Mouse (Mus musculus): Measurements from ENCODE around the gene Kcnh6. TPM values are rescaled to one million over a fixed set of nuclear protein-coding genes. Genes with fewer than 3 reads are reported as not detected.

The Kcnh6 gene
- polyA plus RNA-seq (2015; fragmentation: Nextera tagmentation; extraction: Ambion mirVana) = 0.03 TPM in 1 of 2 replicates, not detected in the other

DNA sequence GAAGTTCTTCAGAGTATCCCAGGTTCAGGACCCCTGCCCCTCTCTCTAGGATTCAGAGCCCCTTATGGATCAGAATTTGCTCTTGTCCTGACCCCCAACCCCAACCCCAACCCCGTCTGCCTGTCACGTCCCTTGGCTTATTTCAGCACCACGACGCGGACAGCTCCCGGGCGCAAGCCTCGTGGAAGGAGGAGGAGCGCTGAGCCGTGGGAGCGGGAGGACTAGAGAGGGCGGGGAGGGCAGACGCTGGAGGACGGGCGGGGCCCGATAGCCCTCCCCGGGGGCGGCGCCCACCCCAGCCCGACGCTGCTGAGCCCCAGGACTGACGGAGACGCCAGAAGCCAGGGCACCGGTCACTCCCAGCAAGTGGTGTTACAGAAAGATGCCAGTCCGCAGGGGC is at the start of gene Kcnh6:
TSS of gene Kcnh6 (plus strand) at position 304 of the 400 bp plus-strand sequence.
- Histone ChIP-seq H3K9ac (no peak within 1 kb of the TSS), H3K9me3 (replicated peaks) (no peaks in the 10 kb centered on the region), H3K36me3 (no peaks in the 10 kb centered on the region), H3K4me2 (peak within 1 kb of the TSS; percentile 51), H3K4me1 (replicated peaks) (0 out of 2 replicates have a peak, but pooled peaks cover 9% of the 10 kb centered on the region), H3K4me3 (replicated peaks) (0 out of 2 replicates have a peak within 1 kb of the TSS, but pooled peaks have one; percentile 7), H3K27me3 (peaks cover 75% of the 10 kb centered on the region), H3K27ac (no peak within 1 kb of the TSS)
- 0% methylated on average over 25 of the region's 25 CpGs for WGBS (ENCODE audit: insufficient replicate concordance)
- ATAC-seq (ENCODE audit: low read depth) (0 out of 2 replicates have a peak, but pooled peaks have one; percentile 54), DNase-seq (peak; percentile 57)

DNA sequence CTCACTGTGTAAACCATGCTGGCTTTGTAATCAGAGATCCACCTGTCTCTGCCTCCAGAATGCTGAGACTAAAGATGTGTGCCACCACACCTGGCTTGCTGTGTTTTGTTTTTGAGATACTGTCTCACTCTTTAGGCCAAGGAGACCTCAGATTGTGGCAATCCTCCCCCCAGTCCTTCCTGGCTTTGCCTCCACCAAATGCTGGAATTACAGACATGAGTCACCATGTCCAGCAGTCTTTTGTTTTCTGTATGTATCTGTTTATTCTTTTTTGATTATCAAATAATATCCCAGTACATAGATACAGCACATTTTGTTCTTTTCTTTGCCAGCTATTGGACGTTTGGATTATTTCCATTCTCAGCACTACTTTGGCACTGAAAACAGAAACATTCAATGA is 49.4 kb upstream of the Kcnh6 start:
- H3K9me3 ChIP-seq (replicated peaks) = no peaks in the 10 kb centered on the region
- peaks cover 8% of the 10 kb centered on the region; the same call in 1 of the 2 replicates for H3K27me3 ChIP-seq
- H3K4me2 ChIP-seq = no peak overlapping the region
- H3K36me3 ChIP-seq = no peaks in the 10 kb centered on the region
- no peak overlapping the region for H3K4me3 ChIP-seq (replicated peaks)
- ATAC-seq (ENCODE audit: low read depth) (no peak), DNase-seq (no peak)
- WGBS (ENCODE audit: insufficient replicate concordance) = 19% methylated on average over 1 of the region's 1 CpGs
- no peak overlapping the region for H3K27ac ChIP-seq
- H3K4me1 ChIP-seq (replicated peaks) = peaks cover 4% of the 10 kb centered on the region
- no peak overlapping the region for H3K9ac ChIP-seq

DNA sequence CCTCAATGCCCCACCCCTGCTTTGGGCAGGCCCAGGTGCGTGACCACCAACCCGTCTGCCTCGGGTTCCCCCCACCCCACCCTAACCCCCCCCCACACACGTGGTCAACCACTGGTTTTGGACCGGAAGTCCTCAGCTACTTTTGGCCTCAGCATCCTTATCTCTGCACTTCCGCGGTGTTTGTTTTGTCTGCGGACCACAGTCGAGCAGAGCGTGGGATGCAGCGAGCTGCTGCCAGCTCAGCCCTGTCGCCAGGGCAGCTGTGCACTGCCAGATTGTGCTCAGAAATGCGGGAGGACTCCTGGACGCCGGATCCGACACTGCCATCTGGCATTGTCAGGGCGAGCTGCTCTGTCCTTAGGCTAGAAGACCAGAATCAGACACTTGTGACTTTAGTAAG is 48.6 kb upstream of the Kcnh6 start:
- H3K4me2 ChIP-seq = no peak overlapping the region
- DNase-seq (no peak), ATAC-seq (ENCODE audit: low read depth) (no peak)
- peaks cover 4% of the 10 kb centered on the region for H3K4me1 ChIP-seq (replicated peaks)
- H3K9me3 ChIP-seq (replicated peaks) = no peaks in the 10 kb centered on the region
- no peaks in the 10 kb centered on the region for H3K36me3 ChIP-seq
- H3K9ac ChIP-seq = no peak overlapping the region
- H3K27me3 ChIP-seq = peaks cover 11% of the 10 kb centered on the region; the same call in 1 of the 2 replicates
- WGBS (ENCODE audit: insufficient replicate concordance) = 5% methylated on average over 17 of the region's 17 CpGs
- no peak overlapping the region for H3K27ac ChIP-seq
- H3K4me3 ChIP-seq (replicated peaks) = no peak overlapping the region

DNA sequence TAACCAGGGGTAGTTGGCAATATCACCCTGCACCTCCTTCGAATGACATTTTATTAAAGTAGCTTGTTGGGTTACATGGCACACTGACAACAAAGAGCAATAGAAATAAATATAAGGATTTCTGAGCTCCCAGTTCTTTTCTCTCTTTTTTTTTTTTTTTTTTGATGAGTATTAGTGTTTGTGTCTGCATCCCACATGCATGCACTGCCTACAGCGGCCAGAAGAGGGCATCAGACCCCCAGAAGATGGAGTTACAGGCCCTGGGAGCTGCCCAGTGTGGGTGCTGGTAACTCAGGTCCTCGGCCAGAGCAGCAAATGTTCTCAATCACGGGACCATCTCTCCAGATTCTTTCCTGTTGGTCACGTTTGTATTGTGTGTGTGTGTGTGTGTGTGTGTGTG is 43.2 kb upstream of the Kcnh6 start:
- DNase-seq (no peak), ATAC-seq (ENCODE audit: low read depth) (no peak)
- Histone ChIP-seq H3K4me2 (no peak overlapping the region), H3K27me3 (peaks cover 50% of the 10 kb centered on the region), H3K36me3 (no peaks in the 10 kb centered on the region), H3K27ac (no peak overlapping the region), H3K4me3 (replicated peaks) (no peak overlapping the region), H3K9ac (no peak overlapping the region), H3K4me1 (replicated peaks) (peaks cover 4% of the 10 kb centered on the region; the same call in 1 of the 2 replicates), H3K9me3 (replicated peaks) (no peaks in the 10 kb centered on the region)
- 44% methylated on average over 5 of the region's 5 CpGs for WGBS (ENCODE audit: insufficient replicate concordance)

DNA sequence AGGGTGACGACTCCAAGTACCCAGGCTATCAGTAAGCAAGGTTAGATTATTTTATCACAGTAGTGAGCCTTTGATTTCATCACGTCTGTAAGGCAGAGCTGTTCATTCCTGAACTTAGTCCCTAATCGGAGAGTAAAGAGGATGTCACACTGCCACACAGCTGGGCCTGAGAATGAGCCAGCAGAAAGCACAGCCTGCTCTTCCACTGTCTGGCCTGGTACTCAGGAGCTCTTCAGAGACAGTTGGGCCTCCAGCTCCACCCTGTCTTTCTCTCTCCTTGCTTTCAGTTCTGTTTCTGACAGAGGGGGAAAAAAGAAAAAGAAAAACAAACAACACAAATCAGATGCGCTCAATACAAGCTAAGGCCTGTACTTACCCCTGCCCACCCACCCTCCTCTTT is 41.6 kb upstream of the Kcnh6 start:
- H3K9me3 ChIP-seq (replicated peaks) = no peaks in the 10 kb centered on the region
- peaks cover 4% of the 10 kb centered on the region; the same call in 1 of the 2 replicates for H3K4me1 ChIP-seq (replicated peaks)
- DNase-seq = no peak
- no peak overlapping the region for H3K4me2 ChIP-seq
- H3K4me3 ChIP-seq (replicated peaks) = no peak overlapping the region
- H3K36me3 ChIP-seq = no peaks in the 10 kb centered on the region
- H3K9ac ChIP-seq = no peak overlapping the region
- no peak for ATAC-seq (ENCODE audit: low read depth)
- H3K27ac ChIP-seq = no peak overlapping the region
- 46% methylated on average over 4 of the region's 4 CpGs for WGBS (ENCODE audit: insufficient replicate concordance)
- peaks cover 66% of the 10 kb centered on the region for H3K27me3 ChIP-seq

DNA sequence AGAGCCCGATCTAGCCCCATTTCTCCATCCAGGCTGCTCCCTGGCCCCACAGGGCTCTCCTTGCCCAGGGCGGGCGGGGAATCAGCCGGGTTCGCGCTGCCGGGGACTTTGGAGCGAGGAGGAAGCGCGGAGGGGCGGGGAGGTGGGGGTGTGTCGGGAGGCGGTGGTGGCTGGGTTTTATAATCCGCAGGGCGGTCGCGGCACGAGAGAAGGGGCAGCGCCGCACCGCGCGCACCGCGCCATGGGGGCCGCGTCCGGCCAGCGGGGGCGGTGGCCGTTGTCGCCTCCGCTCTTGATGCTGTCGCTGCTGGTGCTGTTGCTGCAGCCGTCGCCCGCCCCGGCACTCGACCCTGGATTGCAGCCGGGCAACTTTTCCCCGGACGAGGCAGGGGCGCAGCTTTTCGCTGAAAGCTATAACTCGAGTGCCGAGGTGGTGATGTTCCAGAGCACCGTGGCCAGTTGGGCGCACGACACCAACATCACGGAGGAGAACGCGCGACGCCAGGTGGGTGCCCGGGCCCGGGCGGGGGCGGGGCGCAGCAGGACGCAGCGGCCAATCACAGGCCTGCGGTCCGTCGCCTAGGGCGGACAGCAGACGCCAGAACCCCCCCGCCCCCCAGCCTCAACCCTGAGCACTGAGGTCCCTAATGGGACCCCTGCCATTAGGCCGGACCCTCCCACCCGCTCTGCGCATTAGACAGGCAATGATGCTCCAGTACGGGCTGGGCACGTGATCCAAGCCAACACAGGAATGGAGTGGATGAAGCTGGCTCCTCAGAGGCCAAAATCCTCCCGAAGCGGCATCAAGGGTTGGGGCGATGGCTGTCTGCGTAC is 40.0 kb upstream of the Kcnh6 start, which contains the start of gene Ace:
TSS of gene Ace (plus strand) at position 205 of the 834 bp plus-strand sequence.
- peak within 1 kb of the TSS; percentile 68 for H3K4me2 ChIP-seq
- 2% methylated on average over 61 of the region's 76 CpGs for WGBS (ENCODE audit: insufficient replicate concordance)
- peak within 1 kb of the TSS; percentile 49 for H3K4me3 ChIP-seq (replicated peaks)
- no peak within 1 kb of the TSS for H3K9ac ChIP-seq
- no peaks in the 10 kb centered on the region for H3K36me3 ChIP-seq
- peaks cover 4% of the 10 kb centered on the region; the same call in 1 of the 2 replicates for H3K4me1 ChIP-seq (replicated peaks)
- H3K27me3 ChIP-seq = peaks cover 73% of the 10 kb centered on the region
- H3K9me3 ChIP-seq (replicated peaks) = no peaks in the 10 kb centered on the region
- no peak within 1 kb of the TSS for H3K27ac ChIP-seq
- DNase-seq (no peak), ATAC-seq (ENCODE audit: low read depth) (no peak)

DNA sequence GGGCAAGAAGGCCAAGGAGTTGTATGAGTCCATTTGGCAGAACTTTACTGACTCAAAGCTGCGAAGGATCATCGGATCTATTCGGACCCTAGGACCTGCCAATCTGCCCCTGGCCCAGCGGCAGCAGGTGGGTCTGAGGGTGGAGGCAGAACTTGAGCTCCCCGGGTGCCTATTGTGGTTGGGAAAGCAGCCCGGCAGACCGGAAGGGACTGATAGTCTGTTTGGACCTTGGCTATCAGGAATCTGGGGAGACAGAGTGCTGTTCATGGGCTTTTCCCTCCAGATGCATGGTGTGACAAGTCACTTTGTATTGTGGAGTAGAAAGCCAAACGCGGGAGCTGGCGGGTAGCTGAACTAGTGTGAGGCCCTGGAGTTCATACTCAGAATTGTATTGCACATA is 39.0 kb upstream of the Kcnh6 start:
- H3K9ac ChIP-seq = no peak overlapping the region
- 44% methylated on average over 10 of the region's 10 CpGs for WGBS (ENCODE audit: insufficient replicate concordance)
- peaks cover 4% of the 10 kb centered on the region; the same call in 1 of the 2 replicates for H3K4me1 ChIP-seq (replicated peaks)
- no peak overlapping the region for H3K4me2 ChIP-seq
- no peaks in the 10 kb centered on the region for H3K9me3 ChIP-seq (replicated peaks)
- peaks cover 73% of the 10 kb centered on the region for H3K27me3 ChIP-seq
- no peak for DNase-seq
- no peak overlapping the region for H3K4me3 ChIP-seq (replicated peaks)
- no peak for ATAC-seq (ENCODE audit: low read depth)
- no peak overlapping the region for H3K27ac ChIP-seq
- H3K36me3 ChIP-seq = no peaks in the 10 kb centered on the region

DNA sequence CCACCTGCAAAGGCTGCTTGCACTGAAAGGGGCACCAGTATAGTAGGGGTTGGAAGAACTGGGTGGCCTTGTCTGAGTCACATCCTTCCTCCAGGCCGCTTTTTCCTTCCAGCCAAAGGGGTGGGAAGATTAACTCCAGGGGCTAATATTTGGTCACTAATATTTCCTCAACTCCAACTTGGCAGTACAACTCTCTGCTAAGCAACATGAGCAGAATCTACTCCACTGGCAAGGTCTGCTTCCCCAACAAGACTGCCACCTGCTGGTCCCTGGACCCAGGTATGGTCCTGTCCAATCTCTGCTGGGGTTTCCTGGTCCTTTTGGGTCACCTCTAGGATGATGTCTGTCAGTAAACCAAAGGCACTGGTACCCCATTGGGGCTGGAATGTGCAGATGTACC is 38.4 kb upstream of the Kcnh6 start:
- Histone ChIP-seq H3K9ac (no peak overlapping the region), H3K27ac (no peak overlapping the region), H3K27me3 (peaks cover 70% of the 10 kb centered on the region), H3K4me2 (no peak overlapping the region), H3K9me3 (replicated peaks) (no peaks in the 10 kb centered on the region), H3K4me3 (replicated peaks) (no peak overlapping the region), H3K36me3 (no peaks in the 10 kb centered on the region), H3K4me1 (replicated peaks) (peaks cover 4% of the 10 kb centered on the region; the same call in 1 of the 2 replicates)
- WGBS (ENCODE audit: insufficient replicate concordance) = 21% methylated on average over 1 of the region's 1 CpGs
- ATAC-seq (ENCODE audit: low read depth) (no peak), DNase-seq (no peak)

DNA sequence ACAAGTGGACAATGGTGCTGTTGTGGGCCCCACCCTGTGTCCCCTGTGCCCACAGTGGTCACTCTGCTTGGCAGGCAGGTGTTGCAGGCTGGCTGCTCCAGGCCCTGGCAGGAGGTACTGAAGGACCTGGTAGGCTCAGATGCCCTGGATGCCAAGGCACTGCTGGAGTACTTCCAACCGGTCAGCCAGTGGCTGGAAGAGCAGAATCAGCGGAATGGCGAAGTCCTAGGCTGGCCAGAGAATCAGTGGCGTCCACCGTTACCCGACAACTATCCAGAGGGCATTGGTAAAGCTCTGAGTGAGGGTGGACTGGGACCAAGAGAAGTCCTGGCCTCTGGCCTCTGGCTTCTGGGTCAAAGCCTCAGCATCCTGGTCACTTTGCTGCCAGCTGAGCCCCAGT is 33.3 kb upstream of the Kcnh6 start:
- Histone ChIP-seq H3K4me2 (no peak overlapping the region), H3K36me3 (no peaks in the 10 kb centered on the region), H3K27me3 (peaks cover 45% of the 10 kb centered on the region), H3K9me3 (replicated peaks) (no peaks in the 10 kb centered on the region), H3K27ac (no peak overlapping the region), H3K4me1 (replicated peaks) (no peaks in the 10 kb centered on the region), H3K9ac (no peak overlapping the region), H3K4me3 (replicated peaks) (no peak overlapping the region)
- WGBS (ENCODE audit: insufficient replicate concordance) = 70% methylated on average over 6 of the region's 6 CpGs
- DNase-seq (no peak), ATAC-seq (ENCODE audit: low read depth) (no peak)

DNA sequence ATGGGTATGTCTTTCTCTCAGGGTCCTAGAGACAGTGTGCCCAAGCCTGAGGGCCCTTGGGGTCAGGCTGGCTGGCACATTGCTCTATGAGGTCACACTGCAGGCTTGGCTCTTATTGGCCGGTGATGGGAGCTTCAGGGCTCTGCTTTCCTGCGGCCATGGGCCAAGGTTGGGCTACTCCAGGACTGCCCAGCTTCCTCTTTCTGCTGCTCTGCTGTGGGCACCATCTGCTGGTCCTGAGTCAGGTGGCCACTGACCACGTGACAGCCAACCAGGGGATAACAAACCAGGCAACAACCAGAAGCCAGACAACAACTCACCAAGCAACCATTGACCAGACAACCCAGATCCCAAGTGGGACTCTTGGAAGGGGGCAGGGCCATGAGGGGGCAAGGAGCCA is 32.9 kb upstream of the Kcnh6 start:
- Histone ChIP-seq H3K4me3 (replicated peaks) (no peak overlapping the region), H3K27me3 (peaks cover 40% of the 10 kb centered on the region), H3K36me3 (no peaks in the 10 kb centered on the region), H3K27ac (no peak overlapping the region), H3K4me2 (no peak overlapping the region), H3K9ac (no peak overlapping the region), H3K9me3 (replicated peaks) (no peaks in the 10 kb centered on the region), H3K4me1 (replicated peaks) (no peaks in the 10 kb centered on the region)
- DNase-seq (no peak), ATAC-seq (ENCODE audit: low read depth) (no peak)
- 42% methylated on average over 3 of the region's 3 CpGs for WGBS (ENCODE audit: insufficient replicate concordance)

DNA sequence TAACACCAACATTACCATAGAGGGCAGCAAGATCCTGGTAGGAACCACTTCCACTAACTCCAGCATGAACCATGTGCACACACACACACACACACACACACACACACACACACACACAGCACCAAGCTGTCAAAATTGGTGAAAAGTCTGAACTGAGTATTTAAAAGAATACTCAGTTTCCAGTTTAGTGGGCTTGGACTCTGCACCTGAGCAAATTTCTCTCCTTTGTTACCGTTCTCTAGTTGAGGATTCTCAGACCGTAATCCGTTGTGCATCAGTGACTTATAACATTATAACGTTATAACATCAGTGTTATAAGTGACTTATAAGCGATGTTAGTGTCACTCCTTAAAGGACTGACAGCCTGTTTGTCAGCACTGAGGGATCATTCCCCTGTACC is 32.3 kb upstream of the Kcnh6 start:
- Histone ChIP-seq H3K36me3 (no peaks in the 10 kb centered on the region), H3K4me1 (replicated peaks) (no peaks in the 10 kb centered on the region), H3K4me3 (replicated peaks) (no peak overlapping the region), H3K9me3 (replicated peaks) (no peaks in the 10 kb centered on the region), H3K4me2 (no peak overlapping the region), H3K27ac (no peak overlapping the region), H3K9ac (no peak overlapping the region), H3K27me3 (peaks cover 34% of the 10 kb centered on the region)
- WGBS (ENCODE audit: insufficient replicate concordance) = 74% methylated on average over 5 of the region's 5 CpGs
- DNase-seq (no peak), ATAC-seq (ENCODE audit: low read depth) (no peak)

DNA sequence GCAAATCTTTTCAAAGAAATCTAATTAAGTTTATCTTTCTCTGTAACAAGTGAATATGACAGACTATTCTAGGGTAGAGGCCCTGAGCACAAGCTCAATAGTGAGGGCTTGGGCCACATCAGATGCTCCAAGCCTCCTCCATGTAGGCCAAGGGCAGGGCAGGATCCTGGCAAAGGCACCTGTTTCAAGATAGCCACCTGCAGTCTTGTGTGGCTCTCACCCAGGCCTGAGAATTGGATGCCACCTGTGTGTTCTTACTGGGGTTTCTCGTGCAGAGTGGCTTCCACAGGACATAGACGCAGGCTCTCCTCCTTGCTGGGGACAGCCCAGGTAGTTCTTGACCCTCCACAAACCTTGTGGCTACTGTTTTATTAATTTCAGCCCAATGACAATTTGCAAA is 29.7 kb upstream of the Kcnh6 start:
- 71% methylated on average over 2 of the region's 2 CpGs for WGBS (ENCODE audit: insufficient replicate concordance)
- Histone ChIP-seq H3K9ac (no peak overlapping the region), H3K27ac (no peak overlapping the region), H3K4me2 (no peak overlapping the region), H3K4me3 (replicated peaks) (no peak overlapping the region), H3K9me3 (replicated peaks) (no peaks in the 10 kb centered on the region), H3K36me3 (no peaks in the 10 kb centered on the region), H3K4me1 (replicated peaks) (no peaks in the 10 kb centered on the region), H3K27me3 (peaks cover 16% of the 10 kb centered on the region)
- no peak for ATAC-seq (ENCODE audit: low read depth)
- DNase-seq = no peak
